Mouse (Mus musculus) bone marrow, adult 2 months (tissue): ENCODE data around the gene Lmntd1.

Experiments used
- CTCF ChIP-seq: fragments of 200-500 bp; IDR thresholded peaks from 2 replicates; pipeline ENCODE4 v1.5.1; 2011; ENCODE audit warnings: low read length, control low read depth; ENCODE audit not compliant: control insufficient read depth, insufficient read depth
- POLR2A ChIP-seq: fragments of 200-500 bp; IDR thresholded peaks from 2 replicates; pipeline ENCODE4 v1.6.1; 2011; ENCODE audit warnings: low read depth, mild to moderate bottlenecking, control low read depth, low read length, borderline replicate concordance; ENCODE audit not compliant: control insufficient read depth

GRCm38 (mm10) chr6:145426501-145426900 is 187.6 kb downstream of the Lmntd1 start:
- TF ChIP-seq POLR2A (no peak), CTCF (no peak)
